Mouse (Mus musculus): ENCODE data around the gene Cyb561d2.

The Cyb561d2 gene

DNA sequence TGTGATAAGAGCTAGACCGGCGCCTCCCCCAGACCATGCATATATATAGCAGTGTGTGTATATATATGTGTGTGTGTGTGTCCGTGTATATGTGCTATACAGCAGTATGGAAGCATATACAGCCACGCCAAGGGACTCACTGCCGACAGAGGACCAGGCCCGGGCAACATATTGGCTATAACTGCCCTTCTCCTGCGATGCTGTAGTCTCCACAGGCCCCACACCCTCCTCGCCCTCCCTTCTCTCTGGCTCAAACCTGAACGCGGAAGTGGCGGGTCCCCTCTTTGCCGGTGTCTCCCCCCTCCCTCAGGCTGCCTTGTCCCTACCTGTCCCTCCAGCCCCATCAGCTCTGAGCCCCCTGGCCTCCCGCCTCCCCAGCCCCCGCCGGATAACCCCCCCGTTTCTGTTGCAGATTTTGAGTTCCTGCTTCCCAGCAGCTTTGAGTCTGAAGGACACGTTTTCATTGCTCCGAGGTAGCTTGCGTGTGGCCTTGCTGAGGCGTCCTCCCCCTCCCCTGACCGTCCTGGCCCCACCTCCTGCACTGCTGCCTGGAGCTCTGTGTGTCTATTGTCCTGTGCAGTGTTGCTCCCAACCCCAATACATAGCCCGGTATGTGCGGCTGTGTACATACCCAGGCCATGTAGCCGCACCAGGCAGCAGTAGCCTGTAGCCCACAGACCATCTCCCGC is 20.1 kb downstream of the Cyb561d2 start:
- DNase-seq (ENCODE audit: low read depth, low spot score), result no peak

DNA sequence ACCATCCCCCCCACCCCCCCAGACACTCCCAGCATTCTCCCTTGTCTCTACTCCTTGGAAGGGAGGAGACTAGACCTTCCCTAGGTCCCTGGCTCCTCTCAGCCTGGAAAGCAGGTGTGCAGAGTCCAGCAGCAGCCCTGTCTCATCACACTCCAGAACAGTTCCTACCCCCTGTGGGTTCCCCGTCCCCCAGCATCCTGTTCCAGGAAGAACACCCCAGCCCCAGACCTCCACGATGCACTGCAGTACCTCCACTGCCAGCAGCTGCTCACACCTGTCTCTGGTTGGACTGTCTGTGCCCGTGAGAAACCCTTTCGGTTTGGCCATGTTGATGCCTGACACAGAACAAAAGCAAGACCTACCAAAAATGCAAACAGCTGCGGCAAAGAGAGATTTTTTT is 20.8 kb downstream of the Cyb561d2 start:
- no peak for DNase-seq (ENCODE audit: low read depth, low spot score)

DNA sequence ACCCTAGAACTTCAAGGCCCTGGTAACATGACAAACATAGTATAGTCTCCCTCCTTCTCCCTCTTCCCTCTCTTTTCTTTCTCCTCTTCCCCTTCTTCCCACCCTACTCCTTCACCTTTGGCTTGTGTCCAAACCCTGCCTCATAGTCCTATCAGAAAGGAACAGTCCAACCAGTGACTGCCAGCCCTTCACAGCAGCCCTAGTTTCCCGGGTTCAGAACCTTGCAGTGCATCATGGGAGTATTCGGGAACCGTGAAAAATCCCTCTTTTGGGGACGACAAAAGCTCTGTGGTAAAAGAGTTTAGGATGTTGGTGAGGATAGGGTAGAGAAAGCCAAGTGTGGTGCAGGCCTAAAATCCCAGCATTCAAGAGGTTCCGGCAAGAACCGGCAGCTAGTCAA is 21.7 kb downstream of the Cyb561d2 start:
- DNase-seq (ENCODE audit: low read depth, low spot score), result no peak

DNA sequence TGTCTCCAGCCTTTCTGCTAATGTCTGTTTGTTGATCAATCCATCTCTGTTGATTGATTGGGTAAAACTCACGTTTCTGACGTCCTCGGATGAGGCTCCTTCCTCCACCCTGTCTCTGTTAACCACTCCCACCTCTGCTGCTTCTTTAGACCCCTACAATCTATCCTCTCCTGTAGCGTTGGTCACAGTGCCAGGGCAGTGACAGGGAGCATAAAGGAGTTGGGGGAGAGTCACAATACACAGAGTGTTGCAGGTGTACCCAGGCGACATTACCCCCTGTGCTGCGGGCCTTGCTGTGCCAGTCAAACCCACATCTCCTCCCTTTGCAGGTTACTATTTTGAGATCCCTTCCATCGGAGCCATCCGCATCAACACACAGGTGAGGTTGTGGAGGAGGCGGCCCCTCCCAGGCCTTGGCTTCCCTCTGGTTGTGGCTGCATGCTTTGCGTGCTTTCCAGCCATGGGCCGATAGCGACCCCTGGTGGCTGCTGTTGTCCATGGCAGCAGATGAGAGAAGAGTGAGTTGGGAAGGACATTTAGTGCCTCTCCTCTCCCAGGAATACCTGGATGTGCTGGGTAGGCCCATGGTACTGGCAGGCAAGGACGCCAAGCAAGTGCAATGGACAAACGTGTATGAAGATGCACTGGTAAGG is 27.6 kb downstream of the Cyb561d2 start:
- peak; percentile 88 for DNase-seq (ENCODE audit: low read depth, low spot score)

DNA sequence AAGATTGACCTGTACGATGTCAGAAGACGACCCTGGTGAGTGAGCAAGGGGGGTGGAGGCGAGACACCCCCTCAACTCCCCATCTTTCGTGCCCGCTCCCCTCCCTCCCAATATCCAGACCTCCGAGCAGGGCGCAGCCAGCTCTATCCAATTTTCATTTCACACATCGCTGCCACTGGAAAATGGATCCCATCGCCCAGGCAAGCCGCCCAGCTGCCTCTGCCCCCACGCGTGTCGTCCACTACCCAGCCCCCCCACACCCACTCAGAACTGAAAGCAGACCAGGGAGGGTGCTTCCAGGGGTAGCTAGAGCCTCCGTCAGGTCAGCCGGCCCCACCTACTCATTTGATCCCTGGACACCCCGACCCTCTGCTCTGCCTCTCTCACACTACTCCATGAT is 29.7 kb downstream of the Cyb561d2 start:
- DNase-seq (ENCODE audit: low read depth, low spot score), result no peak

DNA sequence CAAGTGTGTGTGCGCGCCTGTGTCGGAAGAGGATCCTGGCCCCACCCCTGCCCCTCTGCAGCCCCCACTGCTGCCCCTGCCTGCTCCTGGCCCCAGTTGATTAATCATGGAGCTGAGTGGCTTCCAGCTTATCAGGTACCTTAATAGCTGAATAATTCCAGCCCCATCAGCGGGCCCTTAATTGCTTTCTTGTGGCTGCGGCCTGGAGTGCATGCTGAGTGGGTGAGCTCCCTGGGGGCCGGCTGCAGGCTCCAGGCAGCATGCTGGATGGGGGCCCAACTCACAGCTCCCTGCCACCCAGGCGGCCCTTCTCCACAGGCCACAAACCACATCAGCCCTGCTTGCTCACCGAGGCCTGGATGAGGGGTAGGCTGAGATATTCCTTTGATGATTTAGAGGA is 30.6 kb downstream of the Cyb561d2 start:
- no peak for DNase-seq (ENCODE audit: low read depth, low spot score)

DNA sequence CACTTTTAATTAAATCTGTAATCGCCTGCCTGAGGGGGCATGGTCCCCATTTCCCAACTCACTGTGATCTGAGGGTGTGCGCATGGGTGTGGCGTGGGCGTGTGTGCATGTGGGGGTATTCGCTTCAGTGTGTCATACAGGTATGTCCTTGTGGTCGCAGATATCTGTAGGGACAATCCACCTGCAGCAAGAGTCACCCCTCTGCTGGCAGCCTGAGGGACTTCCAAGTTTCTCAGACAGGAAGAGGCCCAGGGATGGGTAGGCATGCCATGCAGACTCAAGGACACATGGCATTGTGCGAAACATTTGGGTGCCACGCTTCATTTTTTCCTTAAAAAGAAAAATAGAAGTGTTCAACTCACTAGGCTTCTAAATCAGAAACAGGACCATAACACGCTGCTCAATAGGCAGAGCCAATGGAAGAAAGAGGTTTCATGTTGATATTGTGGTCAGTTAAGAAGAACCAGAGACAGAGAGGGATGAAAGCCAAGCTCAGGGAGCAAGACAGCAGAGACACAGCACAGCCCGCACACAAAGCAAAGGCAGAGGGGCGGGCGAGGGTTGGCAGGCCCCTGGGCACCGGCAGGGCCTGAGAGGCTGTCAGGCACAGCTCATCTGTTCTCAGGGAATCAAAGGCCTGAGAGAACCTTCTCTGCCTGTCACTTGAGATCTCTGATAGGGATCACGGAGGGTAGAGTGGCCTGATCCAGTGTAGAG is 31.5 kb downstream of the Cyb561d2 start:
- DNase-seq (ENCODE audit: low read depth, low spot score), result no peak

DNA sequence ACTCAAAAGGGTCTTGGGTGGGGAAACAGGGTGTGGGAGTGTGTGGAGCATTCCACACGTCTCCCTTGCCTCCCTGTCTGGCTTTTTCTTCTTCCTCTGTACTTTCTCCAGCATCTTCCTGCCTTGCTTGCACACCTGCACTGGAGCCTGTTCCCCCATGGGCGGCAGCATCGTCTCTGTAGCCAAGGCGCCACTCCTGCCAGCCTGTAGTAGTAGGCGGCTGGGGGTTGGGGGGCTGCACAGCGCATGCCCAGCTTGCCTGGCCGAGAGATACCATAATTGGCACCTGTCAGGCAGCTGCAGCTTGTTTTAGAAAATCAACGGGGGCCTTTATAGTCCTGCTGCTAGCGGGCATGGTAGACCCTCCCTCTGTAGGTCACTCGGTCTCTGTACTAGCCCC is 33.7 kb downstream of the Cyb561d2 start:
- DNase-seq (ENCODE audit: low read depth, low spot score), result no peak

DNA sequence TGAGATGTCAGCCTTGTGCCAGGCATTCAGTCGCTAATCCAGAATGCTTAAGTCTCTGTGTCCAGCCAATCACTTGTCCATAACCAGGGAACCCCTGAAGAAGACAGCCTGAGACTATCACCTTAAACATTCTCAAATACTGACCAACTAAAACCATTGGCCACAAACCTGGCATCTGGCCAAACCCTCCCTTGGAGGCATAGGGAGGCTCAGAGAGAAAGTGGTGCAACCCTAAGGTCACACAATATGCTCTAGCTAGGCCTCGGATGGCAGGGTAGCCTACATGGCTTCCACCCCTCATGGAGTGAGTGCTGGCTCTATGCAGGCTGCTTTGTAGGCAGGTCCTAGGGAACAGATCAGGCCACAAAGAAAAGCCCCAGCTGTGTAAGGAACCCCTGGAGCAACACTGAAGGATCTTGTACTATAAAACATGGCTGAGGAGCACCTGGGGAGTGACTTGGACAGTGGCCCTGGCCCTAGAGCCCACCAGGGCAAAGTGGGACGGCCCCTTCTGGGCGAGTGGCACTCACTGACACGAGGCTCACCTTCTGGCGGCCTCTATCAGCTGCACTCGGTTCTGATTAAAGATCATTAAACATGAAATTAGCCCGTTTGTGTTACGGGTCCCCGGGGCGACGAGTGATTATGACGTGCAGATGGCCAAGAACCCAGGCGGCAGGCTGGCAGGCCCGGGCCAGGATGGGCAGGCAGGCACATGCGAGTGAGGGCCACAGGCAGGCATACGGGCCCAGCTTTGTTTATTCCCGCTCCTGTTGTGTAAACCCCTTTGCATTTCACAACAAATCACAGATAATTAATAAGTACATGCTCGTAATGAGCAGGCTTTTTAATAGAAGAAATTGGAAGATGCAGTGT is 37.1 kb downstream of the Cyb561d2 start:
- DNase-seq (ENCODE audit: low read depth, low spot score), result no peak

DNA sequence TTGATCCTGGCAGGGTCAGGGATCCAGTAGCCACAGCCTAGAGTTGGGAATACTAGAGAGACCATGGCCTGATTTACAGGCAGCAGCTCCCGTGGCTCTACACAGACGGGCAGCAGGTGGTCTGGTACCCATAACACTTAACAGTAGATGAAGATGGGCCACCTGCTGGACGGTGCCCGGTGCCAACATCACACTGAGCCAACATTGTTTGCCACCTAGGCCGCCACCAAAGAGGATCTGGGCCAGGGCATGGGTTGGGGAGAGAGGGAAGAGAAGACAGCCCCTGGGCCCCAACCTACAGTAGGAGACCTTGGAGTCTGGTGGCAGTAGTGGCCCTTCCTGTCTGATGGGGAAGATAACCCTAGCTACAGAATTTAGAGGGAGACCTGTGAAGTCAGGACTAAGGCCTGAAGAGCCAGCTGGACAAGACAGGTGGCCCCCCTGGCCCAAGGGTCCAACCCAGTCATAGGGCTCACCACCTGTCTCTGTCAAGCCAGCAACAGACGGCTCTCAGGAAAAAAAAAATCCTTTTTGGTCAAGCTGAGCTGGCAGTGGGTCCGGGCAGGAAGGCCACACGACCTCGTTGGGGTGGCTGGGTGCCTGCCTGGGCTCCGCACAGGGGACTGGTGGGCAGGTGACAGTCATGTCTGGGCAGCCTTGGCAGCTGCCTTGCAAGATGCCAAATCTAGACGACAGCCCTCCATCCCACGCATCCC is 39.7 kb downstream of the Cyb561d2 start:
- DNase-seq (ENCODE audit: low read depth, low spot score), result no peak

DNA sequence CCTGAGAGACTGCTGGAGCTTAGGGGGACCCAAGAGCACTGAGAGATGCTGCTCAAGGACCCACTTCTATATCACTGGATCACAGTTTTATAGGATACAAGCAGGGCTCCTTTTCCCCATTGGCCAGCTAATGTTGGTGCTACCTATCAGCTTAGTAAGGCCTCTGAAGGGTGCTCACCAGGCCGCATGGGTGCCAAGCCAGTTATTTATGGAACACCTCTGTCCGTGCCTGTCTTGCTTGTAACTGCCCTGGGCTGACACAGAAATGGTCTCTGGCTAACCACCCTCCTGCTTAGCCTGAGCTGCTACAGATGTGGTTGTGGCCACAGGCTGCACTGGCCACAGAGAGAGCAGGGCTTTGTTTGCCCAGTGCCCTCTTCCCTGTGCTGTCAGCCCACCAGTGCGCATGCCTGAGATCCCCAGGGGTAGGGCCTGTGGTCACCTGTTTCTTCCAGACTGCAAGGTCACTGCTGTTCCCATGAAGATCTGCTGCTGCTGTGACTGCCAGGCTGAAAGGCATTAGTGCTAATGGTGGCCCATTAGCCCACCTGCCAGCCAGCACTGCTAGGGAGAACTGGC is 41.2 kb downstream of the Cyb561d2 start:
- DNase-seq (ENCODE audit: low read depth, low spot score), result no peak

DNA sequence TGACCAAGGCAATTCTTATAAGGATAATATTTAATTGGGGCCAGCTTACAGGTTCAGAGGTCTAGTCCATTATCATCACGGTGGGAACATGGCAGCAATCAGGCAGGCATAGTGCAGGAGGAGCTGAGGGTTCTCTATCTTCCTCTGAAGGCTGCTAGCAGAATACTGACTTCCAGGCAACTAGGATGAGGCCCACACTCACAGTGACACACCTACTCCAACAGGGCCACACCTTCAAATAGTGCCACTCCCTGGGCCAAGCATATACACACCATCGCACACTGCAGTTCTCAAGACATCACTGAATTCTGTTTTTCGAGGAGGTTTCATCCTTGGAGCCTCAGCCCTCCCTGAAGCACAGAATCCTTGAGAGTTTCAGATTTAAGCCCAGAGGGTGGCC is 45.6 kb downstream of the Cyb561d2 start:
- no peak for DNase-seq (ENCODE audit: low read depth, low spot score)

DNA sequence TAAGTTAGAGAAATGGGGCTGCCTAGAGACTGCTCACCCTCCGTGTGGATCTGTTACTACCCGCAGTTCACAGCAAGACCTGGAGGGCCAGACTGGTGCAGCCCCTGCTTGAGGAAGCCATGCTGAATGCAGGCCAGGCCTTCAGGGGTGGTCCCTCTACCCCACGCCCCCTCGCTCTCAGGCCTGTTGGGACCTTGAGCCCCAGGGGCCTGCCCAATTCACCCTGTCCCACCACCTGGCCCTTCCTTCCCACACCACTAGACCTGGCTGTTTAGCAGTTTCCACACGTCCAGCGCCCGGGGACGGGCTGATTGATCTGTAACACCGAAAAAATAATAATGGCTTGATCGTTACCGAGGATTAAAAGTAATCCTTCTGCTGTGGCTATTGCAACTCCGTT is 47.8 kb downstream of the Cyb561d2 start:
- no peak for DNase-seq (ENCODE audit: low read depth, low spot score)

DNA sequence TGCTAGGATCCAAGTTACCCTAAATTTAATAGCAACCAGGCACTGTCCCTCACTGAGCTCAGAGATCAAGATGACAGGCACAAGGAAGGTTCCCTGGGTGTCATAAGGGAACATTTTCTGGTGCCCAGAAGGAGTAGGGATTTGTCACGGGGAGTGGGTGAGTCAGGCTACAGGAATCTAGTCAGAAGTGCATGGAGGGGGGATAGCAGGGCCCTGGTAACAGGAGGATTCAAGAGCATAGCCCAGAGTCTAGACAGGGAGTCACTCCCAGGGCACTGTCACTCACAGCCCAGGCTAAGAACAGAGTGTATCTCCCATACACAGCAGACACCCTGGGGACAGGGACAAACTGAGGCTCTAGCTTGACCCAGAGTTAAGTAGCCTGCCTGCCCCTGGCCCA is 48.5 kb downstream of the Cyb561d2 start:
- DNase-seq (ENCODE audit: low read depth, low spot score), result no peak

DNA sequence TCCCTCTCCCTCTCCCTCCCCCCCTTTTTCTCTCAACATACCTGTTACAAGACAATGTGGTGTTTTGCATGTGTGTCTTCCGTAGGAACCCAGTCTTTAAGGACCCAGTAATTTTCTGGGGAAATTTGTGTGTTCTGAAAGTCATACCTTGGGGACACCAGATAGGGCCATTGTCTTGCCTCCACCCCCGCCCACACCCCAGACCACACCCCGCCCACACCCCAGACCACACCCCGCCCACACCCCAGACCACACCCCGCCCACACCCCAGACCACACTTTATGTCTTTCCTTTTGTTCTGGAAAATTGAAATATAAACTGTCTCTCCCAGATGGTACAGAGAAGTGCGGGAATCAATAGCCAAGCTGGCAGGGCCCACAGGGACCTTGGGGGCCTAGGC is 51.4 kb downstream of the Cyb561d2 start:
- DNase-seq (ENCODE audit: low read depth, low spot score), result no peak

DNA sequence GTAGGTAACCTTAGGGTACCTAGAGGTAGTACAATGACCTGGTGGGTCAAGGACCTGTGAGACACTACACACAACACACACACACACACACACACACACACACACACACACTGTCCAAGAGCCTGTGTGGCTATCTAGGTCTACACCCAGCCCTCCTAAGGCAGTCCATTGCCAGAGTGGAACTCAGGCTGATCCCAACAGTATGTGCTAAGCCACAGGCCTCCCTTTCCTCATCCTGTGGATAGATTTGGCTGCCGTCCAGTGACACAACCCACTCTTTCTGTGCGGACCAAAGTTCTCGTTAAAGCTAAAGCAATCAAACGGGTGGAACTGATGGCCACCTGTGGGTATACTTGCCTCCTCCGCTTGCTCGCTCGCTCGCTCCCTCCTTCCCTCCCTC is 51.8 kb downstream of the Cyb561d2 start:
- no peak for DNase-seq (ENCODE audit: low read depth, low spot score)
